Mouse (Mus musculus): ENCODE data around the gene Cd79a.

DNA sequence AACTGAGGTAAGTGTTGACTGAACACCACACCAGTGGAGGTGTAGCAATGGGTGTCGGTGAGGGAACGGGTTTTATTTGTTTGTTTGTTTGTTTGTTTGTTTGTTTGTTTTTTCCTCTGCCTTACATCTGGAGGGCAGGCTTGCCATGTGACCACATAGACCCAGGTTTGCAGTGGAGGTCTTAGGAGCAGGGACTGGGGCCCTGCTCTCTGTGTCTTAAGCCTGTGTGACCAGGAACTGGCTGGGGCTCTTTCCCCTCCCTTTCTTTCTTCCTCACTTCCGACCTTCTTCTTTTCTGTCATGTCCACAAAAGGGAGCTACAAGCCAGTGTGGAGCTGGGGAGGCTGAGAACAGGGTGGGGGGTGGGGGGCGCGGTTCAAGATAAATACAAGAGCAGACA lies 778 bp downstream of the Cd79a start:
- TF ChIP-seq GATA1 (IDR thresholded peaks at IDR 0.05; ENCODE audit: borderline replicate concordance, low read length) (no peak), FLI1 (IDR thresholded peaks at IDR 0.05; ENCODE audit: low read length) (no peak)

Measured in megakaryocyte, embryonic 14.5 days (primary cell).